Mouse (Mus musculus) myocyte (in vitro differentiated cells): ENCODE data around the gene Adcy10. TPM values are rescaled to one million over a fixed set of nuclear protein-coding genes. Genes with fewer than 3 reads are reported as not detected.

Experiments
- H3K27me3 ChIP-seq: one replicate; pipeline ENCODE4 v1.6.1; 2011; ENCODE audit not compliant: control insufficient read depth, insufficient read depth, insufficient read length
- H3K36me3 ChIP-seq: one replicate; pipeline ENCODE4 v1.6.1; 2011; ENCODE audit not compliant: control insufficient read depth, insufficient read depth
- H3K4me2 ChIP-seq: one replicate; pipeline ENCODE4 v1.6.1; 2011; ENCODE audit warnings: low read depth, control low read depth
- H3K4me3 ChIP-seq: one replicate; pipeline ENCODE4 v1.5.1; 2011; ENCODE audit warnings: mild to moderate bottlenecking, control low read depth, moderate library complexity
- H3K79me2 ChIP-seq: one replicate; pipeline ENCODE4 v1.6.1; 2011; ENCODE audit not compliant: control insufficient read depth, insufficient read depth
- H3ac ChIP-seq: one replicate; pipeline ENCODE4 v1.6.1; 2011; ENCODE audit not compliant: control insufficient read depth, insufficient read length
- CEBPB ChIP-seq: IDR thresholded peaks from 2 replicates; pipeline ENCODE4 v1.6.1; 2011; ENCODE audit warnings: mild to moderate bottlenecking, moderate library complexity; ENCODE audit not compliant: poor library complexity, insufficient read depth, severe bottlenecking
- E2F4 ChIP-seq: IDR thresholded peaks from one replicate; pipeline ENCODE4 v1.6.1; 2011; ENCODE audit warnings: mild to moderate bottlenecking, control low read depth, moderate library complexity; ENCODE audit not compliant: insufficient read depth
- MAX ChIP-seq: IDR thresholded peaks from one replicate; pipeline ENCODE4 v1.6.1; 2011; ENCODE audit warnings: low read depth, mild to moderate bottlenecking, control low read depth
- MYOD1 ChIP-seq, 3 experiments: IDR thresholded peaks; one replicate each; pipeline ENCODE4 v1.6.1; 2011; ENCODE audit warnings: control low read depth in 2 of 3, low read depth in 2 of 3, mild to moderate bottlenecking in 2 of 3, moderate library complexity in 1 of 3; ENCODE audit not compliant: insufficient read length in 2 of 3, control insufficient read depth in 1 of 3
- MYOG ChIP-seq, 3 experiments: IDR thresholded peaks; one replicate each; pipeline ENCODE4 v1.6.1; 2011; ENCODE audit warnings: control low read depth in 2 of 3, low read depth in 2 of 3, mild to moderate bottlenecking in 2 of 3; ENCODE audit not compliant: insufficient read length in 2 of 3, control insufficient read depth in 1 of 3, insufficient read depth in 1 of 3
- POLR2A ChIP-seq: IDR thresholded peaks from one replicate; pipeline ENCODE4 v1.6.1; 2011; ENCODE audit warnings: low read depth, mild to moderate bottlenecking, control low read depth, moderate library complexity; ENCODE audit not compliant: insufficient read length
- POLR2AphosphoS2 ChIP-seq: IDR thresholded peaks from one replicate; pipeline ENCODE4 v1.6.1; 2011; ENCODE audit warnings: low read depth, control low read depth; ENCODE audit not compliant: insufficient read length
- REST ChIP-seq: IDR thresholded peaks from one replicate; pipeline ENCODE4 v1.6.1; 2011; ENCODE audit warnings: mild to moderate bottlenecking, control low read depth, moderate library complexity; ENCODE audit not compliant: insufficient read depth, insufficient read length
- SRF ChIP-seq: IDR thresholded peaks from one replicate; pipeline ENCODE4 v1.6.1; 2011; ENCODE audit warnings: low read depth; ENCODE audit not compliant: control insufficient read depth, insufficient read length
- TCF12 ChIP-seq: IDR thresholded peaks from one replicate; pipeline ENCODE4 v1.6.1; 2011; ENCODE audit warnings: mild to moderate bottlenecking, control low read depth; ENCODE audit not compliant: poor library complexity, insufficient read depth, severe bottlenecking
- TCF3 ChIP-seq: IDR thresholded peaks from one replicate; pipeline ENCODE4 v1.6.1; 2011; ENCODE audit warnings: low read depth, control low read depth; ENCODE audit not compliant: insufficient read length
- USF1 ChIP-seq: IDR thresholded peaks from one replicate; pipeline ENCODE4 v1.6.1; 2011; ENCODE audit warnings: low read depth, mild to moderate bottlenecking, control low read depth, moderate library complexity
- polyA plus RNA-seq: library from polyadenylated mRNA; unstranded; fragments of >200 nt; fragmentation: generic; extraction: Trizol; gene quantifications from one replicate; pipeline ENCODE4 v1.2.1, GENCODE M21; 2012; ENCODE audit warnings: missing spikeins

Adcy10 gene
- polyA plus RNA-seq, 1 experiment, result not detected

DNA sequence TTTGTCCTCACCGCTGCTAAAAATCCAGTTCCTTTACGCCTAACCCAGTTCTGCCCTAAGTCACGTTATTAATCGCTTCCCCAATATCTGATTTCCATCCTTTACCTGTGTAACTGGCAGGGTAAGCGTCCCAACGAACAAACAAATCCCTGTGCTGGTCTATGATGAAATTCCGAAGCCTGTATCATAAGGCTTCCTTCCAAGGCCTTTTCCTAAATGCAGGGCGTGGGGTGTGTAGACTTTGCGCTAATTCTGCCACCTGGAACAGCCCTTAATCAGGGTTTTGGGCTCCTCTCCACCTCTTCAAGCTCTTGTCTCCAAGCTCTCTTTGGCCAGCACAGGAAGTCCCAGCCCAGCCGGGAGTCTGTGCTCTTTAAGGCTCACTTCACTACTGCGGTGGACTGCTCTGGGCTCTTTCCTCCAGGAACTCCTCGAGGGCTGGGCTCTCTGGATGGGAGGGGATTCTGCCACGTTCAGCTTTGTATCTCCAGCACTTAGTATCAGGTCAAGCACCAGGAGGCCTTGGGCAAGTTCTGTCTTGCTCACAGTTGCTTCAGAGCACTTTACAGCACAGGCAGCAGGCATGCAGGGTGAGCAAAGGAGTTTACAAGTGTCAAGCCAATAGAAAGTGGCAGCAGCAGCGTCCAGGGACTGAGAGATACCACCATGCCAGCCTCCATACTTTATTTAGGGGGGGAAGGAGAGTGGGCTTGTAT, 100.6 kb downstream of the Adcy10 start:
- no peaks in the 10 kb centered on the region for H3K79me2 ChIP-seq
- no peak overlapping the region for H3K4me2 ChIP-seq
- no peak overlapping the region for H3ac ChIP-seq
- TF ChIP-seq TCF12 (no peak), USF1 (no peak), E2F4 (no peak), MYOD1 (IDR thresholded peaks at IDR 0.05; ENCODE audit: control insufficient read depth in 1 of 3, insufficient read length in 2 of 3, low read depth in 2 of 3) (no peak), TCF3 (no peak), POLR2A (no peak), SRF (no peak), MAX (no peak), CEBPB (no peak), POLR2AphosphoS2 (no peak), REST (no peak), MYOG (IDR thresholded peaks at IDR 0.05; ENCODE audit: control insufficient read depth in 1 of 3, insufficient read depth in 1 of 3, insufficient read length in 2 of 3, low read depth in 2 of 3) (no peak)
- H3K36me3 ChIP-seq, result no peaks in the 10 kb centered on the region
- no peak overlapping the region for H3K4me3 ChIP-seq
- no peaks in the 10 kb centered on the region for H3K27me3 ChIP-seq

DNA sequence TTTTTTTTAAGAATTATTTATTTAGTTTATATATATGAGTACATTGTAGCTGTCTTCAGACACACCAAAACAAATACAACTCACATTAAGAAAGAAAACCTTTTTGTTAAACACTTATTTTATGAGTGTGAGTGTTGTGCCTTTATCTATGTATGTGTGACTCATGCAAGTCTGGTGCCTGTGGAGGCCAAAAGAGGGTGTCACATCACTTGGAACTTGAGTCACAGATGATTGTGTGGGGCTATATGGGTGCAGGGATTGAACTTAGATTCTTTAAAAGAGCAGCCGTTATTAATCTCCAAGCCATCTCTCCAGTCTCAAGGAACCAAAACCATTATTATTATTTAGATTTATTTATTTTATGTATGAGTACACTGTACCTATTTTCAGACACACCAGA, 101.4 kb downstream of the Adcy10 start:
- Histone ChIP-seq H3K4me2 (no peak overlapping the region), H3K36me3 (no peaks in the 10 kb centered on the region), H3K4me3 (no peak overlapping the region), H3ac (no peak overlapping the region), H3K27me3 (no peaks in the 10 kb centered on the region), H3K79me2 (no peaks in the 10 kb centered on the region)
- TF ChIP-seq MYOD1 (IDR thresholded peaks at IDR 0.05; ENCODE audit: control insufficient read depth in 1 of 3, insufficient read length in 2 of 3, low read depth in 2 of 3), result no peak
- TF ChIP-seq E2F4, result no peak
- TF ChIP-seq MAX, result no peak
- no peak for TF ChIP-seq POLR2AphosphoS2
- TF ChIP-seq SRF, result no peak
- no peak for TF ChIP-seq USF1
- no peak for TF ChIP-seq TCF12
- TF ChIP-seq POLR2A, result no peak
- no peak for TF ChIP-seq MYOG (IDR thresholded peaks at IDR 0.05; ENCODE audit: control insufficient read depth in 1 of 3, insufficient read depth in 1 of 3, insufficient read length in 2 of 3, low read depth in 2 of 3)
- TF ChIP-seq TCF3, result no peak
- no peak for TF ChIP-seq REST
- TF ChIP-seq CEBPB, result no peak

DNA sequence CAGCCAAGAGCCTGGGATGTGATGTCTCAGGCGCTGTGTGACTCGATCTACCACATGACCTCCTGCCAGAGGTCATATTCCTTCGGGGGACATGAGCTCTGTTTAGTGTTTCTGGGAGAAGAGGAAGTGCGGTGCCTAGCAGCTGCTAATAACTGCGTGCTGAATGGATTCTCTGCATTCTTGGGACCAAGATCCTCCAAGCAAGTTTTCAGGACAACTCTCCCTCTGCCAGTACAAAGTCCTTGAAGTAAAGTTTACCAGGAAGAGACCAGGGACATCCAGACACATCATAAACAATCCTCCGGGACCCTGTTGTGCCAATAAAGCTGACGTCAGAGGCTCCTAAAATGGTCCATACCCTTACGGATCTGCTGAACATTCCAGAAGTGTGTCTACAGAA, 102.9 kb downstream of the Adcy10 start:
- no peak overlapping the region for H3K4me2 ChIP-seq
- TF ChIP-seq MYOD1 (IDR thresholded peaks at IDR 0.05; ENCODE audit: control insufficient read depth in 1 of 3, insufficient read length in 2 of 3, low read depth in 2 of 3), result no peak
- TF ChIP-seq TCF3, result no peak
- TF ChIP-seq POLR2A, result no peak
- no peak for TF ChIP-seq POLR2AphosphoS2
- no peak for TF ChIP-seq MYOG (IDR thresholded peaks at IDR 0.05; ENCODE audit: control insufficient read depth in 1 of 3, insufficient read depth in 1 of 3, insufficient read length in 2 of 3, low read depth in 2 of 3)
- H3ac ChIP-seq, result no peak overlapping the region
- H3K36me3 ChIP-seq, result no peaks in the 10 kb centered on the region
- no peaks in the 10 kb centered on the region for H3K27me3 ChIP-seq
- no peaks in the 10 kb centered on the region for H3K79me2 ChIP-seq
- no peak overlapping the region for H3K4me3 ChIP-seq

DNA sequence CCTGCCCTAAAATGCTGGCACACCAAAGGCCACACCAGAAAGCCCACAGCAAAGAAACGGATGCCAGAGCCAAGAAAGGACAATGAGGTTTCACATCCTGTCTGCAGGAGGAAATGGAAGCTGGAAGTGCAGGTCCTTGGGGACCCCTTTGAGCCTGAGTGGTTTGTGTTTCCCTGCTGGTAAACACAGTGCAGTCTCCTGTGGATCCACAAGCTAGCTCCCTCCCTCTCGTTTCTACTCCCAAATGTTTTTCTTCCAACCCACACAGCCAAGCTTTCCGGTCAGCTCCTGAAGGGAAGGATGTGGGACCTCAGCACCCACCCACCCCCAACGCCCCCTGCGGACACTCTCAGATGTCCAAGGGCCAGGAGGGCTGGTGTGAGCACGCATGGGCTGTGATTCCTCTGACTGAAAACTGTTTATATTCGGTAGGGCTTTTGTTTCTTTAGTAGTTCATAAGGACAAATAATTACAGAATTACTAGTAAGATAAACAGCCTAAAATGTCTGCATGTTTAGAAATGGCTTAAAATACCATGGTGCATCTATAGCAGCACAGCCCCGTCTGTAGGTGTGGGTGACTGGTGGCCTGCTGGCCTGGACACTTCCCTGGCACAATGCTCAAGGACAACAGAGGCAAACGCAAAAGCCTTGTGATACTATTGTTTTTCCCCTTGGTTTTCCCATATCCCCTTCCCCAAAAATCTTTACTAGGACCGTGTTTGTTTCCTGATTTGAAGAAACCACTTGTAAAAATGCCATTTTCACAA, 104.5 kb downstream of the Adcy10 start:
- no peak overlapping the region for H3K4me3 ChIP-seq
- no peaks in the 10 kb centered on the region for H3K27me3 ChIP-seq
- no peak overlapping the region for H3ac ChIP-seq
- TF ChIP-seq POLR2AphosphoS2 (no peak), TCF12 (no peak), POLR2A (no peak), MYOD1 (IDR thresholded peaks at IDR 0.05; ENCODE audit: control insufficient read depth in 1 of 3, insufficient read length in 2 of 3, low read depth in 2 of 3) (no peak), CEBPB (no peak), E2F4 (no peak), MAX (no peak)
- no peaks in the 10 kb centered on the region for H3K79me2 ChIP-seq
- H3K4me2 ChIP-seq, result no peak overlapping the region
- no peaks in the 10 kb centered on the region for H3K36me3 ChIP-seq

DNA sequence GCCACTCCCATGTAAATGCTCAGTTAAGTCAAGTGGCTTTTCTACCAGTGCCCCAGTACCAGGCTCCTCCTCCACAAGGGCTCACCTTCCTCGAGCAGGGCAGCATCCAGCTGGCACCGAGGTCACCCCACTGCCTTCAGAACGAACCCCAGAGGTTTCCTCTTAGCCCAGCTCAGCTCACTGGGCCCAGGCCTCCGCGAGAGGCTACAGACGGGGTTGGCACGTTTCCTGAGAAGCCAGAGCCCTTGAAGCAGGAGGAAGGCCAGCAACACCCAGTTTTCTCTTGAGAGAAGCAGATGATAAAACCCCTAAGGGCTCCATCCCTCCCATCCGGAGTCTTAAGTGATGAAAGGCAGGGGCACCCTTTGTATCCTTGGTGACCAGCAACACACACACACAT, 105.8 kb downstream of the Adcy10 start:
- TF ChIP-seq POLR2A, result no peak
- TF ChIP-seq USF1, result no peak
- TF ChIP-seq MYOD1 (IDR thresholded peaks at IDR 0.05; ENCODE audit: control insufficient read depth in 1 of 3, insufficient read length in 2 of 3, low read depth in 2 of 3), result no peak
- TF ChIP-seq POLR2AphosphoS2, result no peak
- TF ChIP-seq TCF3, result no peak
- TF ChIP-seq E2F4, result no peak
- TF ChIP-seq REST, result no peak
- TF ChIP-seq SRF, result no peak
- TF ChIP-seq CEBPB, result no peak
- TF ChIP-seq TCF12, result no peak
- TF ChIP-seq MYOG (IDR thresholded peaks at IDR 0.05; ENCODE audit: control insufficient read depth in 1 of 3, insufficient read depth in 1 of 3, insufficient read length in 2 of 3, low read depth in 2 of 3), result no peak
- Histone ChIP-seq H3K4me2 (no peak overlapping the region), H3K36me3 (no peaks in the 10 kb centered on the region), H3K27me3 (no peaks in the 10 kb centered on the region), H3ac (no peak overlapping the region), H3K79me2 (no peaks in the 10 kb centered on the region), H3K4me3 (no peak overlapping the region)
